Mouse (Mus musculus): ENCODE data around the gene Ttc9.

- TF ChIP-seq POLR2A (IDR thresholded peaks at IDR 0.05; ENCODE audit: borderline replicate concordance, insufficient read depth, low read length) (no peak), CTCF (IDR thresholded peaks at IDR 0.05; ENCODE audit: borderline replicate concordance, insufficient read depth, low read depth, low read length) (no peak)
Observed at GRCm38 (mm10) chr12:81702903-81703302, 71.9 kb downstream of the Ttc9 start.
